Mouse (Mus musculus): ENCODE measurements around the gene Rusc1.

The Rusc1 gene

DNA sequence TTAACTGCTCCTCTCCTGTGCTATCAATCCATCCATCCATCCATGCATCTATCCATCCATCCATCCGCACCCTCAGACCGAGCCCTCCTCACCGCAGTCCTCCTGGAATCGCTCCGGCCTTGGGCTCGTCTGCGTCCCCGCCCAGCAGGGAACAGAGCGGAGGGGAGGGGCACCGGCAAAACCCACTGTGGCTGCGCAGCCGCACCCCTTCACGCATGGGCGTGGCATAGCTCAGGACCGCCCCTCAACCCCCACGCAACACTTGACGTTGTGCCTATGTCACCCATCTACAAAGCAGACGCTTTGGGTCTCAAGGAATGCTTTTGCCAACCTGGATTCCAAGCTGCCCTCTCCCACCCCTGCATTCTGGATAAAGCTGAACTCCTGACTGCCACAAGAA is at the start of gene Rusc1:
Rusc1 (minus strand) TSS at position 137 of the 400 bp plus-strand sequence.
- DNase-seq, result peak; percentile 88

GRCm38 (mm10) chr3:89136365-89136764 is 43.3 kb upstream of the Rusc1 start:
- peak; percentile 34 for DNase-seq

- DNase-seq, result no peak
Measured at GRCm38 (mm10) chr3:89135958-89136357, 42.8 kb upstream of the Rusc1 start, which contains the start of gene Pklr. Gene Pklr (plus strand): TSS chr3:89136142.

GRCm38 (mm10) chr3:89133752-89134151 is 40.6 kb upstream of the Rusc1 start:
- no peak for DNase-seq

GRCm38 (mm10) chr3:89133063-89133450 is 39.9 kb upstream of the Rusc1 start:
- no peak for DNase-seq

DNA sequence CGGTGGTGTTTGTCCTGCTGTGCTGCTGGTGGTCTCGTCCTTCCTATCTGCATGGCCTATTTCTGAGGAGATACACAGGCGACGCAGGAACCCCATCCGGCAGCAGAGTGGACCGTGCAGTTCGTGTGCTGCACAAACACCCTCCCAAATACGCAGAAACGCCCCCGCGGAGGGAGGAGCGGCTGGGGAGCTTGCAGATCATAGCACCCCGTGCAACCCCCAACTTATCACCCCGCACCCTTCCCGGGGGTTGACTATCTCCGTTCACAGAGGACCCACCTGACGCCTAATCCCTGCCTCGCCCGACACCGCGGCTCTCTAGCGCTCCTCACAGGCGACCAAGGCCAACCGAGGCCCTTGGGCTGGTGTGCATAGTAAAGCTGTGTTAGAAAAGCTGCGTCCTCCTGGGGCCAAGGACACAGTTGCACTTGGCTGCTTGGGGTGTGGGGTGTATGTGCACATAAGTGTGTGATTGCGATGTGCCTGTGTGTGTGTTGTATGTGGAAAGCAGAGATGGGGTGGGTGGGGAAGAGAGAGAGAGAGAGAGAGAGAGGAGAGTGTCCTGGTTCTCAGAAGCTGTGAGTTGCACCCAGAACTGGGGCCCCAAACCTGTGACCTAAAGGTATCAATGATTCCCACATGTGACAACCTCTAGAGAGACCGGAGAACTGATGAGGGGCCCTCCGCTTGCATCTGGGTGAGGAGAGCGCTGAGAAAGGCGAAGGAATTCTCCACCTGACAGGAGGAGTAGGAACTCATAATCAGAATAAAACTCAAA is 39.4 kb upstream of the Rusc1 start:
- peak; percentile 60 for DNase-seq

- DNase-seq, result no peak
Measured at GRCm38 (mm10) chr3:89131816-89132215, 38.7 kb upstream of the Rusc1 start.

DNA sequence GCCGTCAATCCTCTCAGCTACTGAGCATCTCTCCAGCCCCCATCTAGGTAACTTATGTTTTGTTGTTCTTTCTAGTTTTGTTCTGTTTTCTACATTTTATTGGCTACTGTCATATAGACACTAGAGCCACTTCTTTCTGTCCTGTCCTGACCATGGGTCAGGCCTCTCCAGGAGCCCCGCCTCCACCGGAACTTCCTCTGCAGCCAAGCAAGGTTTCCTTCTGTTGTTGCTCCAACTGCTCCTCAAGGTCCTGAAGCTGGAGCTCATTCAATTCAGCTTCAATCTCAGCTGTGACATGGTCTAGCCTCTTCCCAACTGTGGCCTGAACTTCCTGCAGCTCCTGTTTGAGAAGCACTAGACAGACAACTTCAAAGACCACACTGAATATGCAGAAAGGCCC is 36.8 kb upstream of the Rusc1 start:
- DNase-seq, result no peak

GRCm38 (mm10) chr3:89125981-89126380 is 32.9 kb upstream of the Rusc1 start:
- no peak for DNase-seq

- DNase-seq, result no peak
Measured at GRCm38 (mm10) chr3:89124241-89124640, 31.1 kb upstream of the Rusc1 start.

- no peak for DNase-seq
Measured at GRCm38 (mm10) chr3:89123313-89123712, 30.2 kb upstream of the Rusc1 start.

GRCm38 (mm10) chr3:89115522-89115921 is 22.4 kb upstream of the Rusc1 start:
- DNase-seq, result peak; percentile 47

DNA sequence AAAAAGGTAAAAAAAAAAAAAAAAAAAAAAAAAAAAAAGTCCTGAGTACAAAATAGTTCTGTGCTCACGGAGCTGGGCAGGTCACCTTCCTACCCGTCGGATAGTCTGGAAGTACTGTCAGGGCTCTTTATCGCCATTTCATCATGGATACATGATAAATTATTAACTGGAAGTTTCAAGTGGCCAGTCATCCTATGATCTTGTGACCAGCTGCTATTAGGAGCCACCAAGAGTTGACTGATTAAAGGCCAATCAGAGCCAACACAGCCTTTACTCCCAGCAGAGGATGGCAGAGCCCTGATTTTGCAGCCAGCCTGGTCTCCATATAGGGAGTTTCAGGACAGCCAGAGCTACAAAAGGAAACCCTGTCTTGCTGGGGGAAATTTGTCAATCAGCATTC is 19.9 kb upstream of the Rusc1 start:
- DNase-seq, result no peak

DNA sequence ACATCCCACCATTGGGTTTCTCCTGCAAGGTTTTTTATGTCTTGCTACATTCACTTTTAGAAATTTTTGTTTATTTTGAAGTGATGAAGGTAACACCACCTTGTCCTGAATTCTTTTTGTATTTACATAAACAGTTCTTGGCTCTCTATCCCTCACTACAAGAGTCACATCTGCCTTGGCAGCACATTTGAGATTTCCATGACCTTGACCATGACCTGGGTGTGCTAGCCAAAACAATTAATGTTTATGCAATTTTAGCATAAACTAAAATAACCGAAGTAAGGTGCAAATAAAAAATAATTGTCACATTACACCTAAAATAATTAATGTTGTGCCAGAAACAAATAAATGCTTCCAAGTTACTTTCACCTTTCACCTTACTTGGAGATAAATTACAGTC is 15.0 kb upstream of the Rusc1 start:
- no peak for DNase-seq

- DNase-seq, result no peak
Measured at GRCm38 (mm10) chr3:89107545-89107944, 14.4 kb upstream of the Rusc1 start.

DNA sequence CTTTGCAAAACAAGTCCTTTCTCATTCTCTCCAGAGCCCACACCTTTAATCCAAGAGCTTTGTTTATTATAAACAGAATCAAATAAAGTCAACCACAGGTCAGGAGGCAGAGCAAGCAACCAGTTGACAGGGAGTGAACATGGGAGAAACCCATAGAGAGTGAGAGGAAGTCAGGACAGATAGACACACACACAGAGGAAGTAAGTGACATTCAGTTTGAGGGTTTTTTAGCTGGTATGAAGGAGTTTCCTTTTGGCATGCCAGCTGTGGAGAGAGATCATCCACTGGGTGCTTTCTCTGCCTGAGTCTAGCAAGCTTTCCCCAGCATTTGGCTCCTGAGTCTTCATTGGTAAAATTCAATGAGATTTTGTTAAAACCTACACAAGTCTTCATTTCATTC is 13.8 kb upstream of the Rusc1 start:
- DNase-seq, result no peak

DNA sequence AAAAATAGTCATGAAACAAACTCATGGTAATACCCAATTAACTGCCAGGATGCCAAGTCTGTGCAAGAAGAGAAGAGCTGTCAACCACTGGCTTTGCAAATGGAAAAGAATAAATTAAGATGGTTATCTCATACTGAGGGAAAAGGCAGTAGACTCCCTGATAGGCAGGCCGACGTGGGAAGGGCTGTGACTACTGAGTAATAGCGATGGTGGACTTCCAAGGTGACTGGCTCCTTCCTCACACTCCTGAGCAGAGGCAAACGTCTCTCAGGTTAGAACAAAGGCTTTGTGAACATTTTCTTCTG is 10.1 kb upstream of the Rusc1 start:
- DNase-seq, result no peak

DNA sequence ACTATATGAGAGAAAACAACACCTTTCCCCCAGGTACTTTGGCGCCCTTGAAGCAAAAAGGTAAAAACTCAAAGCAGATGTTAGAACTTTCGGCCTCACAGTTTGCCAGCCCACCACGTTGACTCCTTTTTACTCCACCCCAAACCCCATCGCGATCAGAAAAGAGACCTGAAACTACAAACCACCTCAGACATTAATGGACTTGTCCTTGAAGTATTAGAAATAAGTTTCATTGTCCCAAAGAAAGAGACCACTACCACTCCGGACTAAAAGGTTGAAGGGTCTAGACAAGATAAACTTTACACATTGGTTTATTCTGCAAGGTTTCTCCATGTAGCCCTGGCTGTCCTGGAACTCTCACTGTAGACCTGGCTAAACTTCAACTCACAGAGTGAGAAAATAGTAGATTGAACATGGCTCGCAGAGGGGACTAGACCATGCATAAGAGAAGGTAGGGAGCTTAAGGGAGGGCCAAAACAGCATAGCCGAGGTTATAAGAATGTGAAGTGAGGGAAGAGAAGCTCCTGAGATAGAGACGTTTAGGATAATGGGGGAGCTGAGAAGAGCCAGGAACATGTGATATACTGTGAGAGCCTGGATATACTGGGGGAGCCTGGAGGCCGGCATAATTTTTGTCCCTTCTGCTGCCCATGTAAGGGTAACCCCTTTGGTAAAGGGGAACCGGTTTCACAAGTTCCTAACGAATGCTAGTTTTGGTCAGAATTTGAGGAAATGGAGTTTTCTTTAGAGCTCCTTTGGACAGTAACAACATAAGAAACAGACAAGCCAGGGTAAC is 9.6 kb upstream of the Rusc1 start:
- DNase-seq, result no peak

GRCm38 (mm10) chr3:89101812-89102494 is 8.8 kb upstream of the Rusc1 start, which contains the start of gene Fdps:
Gene Fdps (minus strand): TSS chr3:89101959.
- peak; percentile 99 for DNase-seq

DNA sequence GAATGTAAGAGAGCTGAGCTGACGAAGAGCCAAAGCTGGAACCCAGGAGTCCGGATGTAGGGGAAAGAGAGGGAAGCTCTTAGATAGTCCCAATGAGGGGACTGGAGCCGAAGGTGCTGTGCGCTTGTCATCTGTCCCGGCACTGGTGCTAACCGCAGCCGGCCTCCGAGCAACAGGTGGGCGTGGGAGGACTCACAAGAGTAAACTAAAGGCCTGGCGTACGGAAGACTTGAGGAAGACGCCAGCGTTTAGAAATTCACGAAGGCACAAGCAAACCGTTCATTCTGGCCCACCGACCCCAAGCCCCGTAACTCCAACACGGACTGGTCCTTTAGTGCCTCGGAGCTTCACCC is 8.3 kb upstream of the Rusc1 start:
- no peak for DNase-seq

- DNase-seq, result no peak
Measured at GRCm38 (mm10) chr3:89100811-89101210, 7.7 kb upstream of the Rusc1 start, which contains the start of gene Gm43738. Gene Gm43738 (minus strand): TSS chr3:89101099.

- DNase-seq, result no peak
Measured at GRCm38 (mm10) chr3:89094021-89094420, 910 bp upstream of the Rusc1 start.

- no peak for DNase-seq
Measured at GRCm38 (mm10) chr3:89092509-89093090, 511 bp downstream of the Rusc1 start.

Data from embryo, embryonic 11 days (tissue).